Mouse (Mus musculus) forebrain, embryonic 16.5 days (tissue): ENCODE measurements around the gene Foxd2. TPM values are rescaled to one million over a fixed set of nuclear protein-coding genes. Genes with fewer than 3 reads are reported as not detected.

ENCODE experiments used
- ATAC-seq: fragments of 200-750 bp; cut with Nextera tagmentation; 2 replicates; pipeline ENCODE4 v1.8.0; 2017; ENCODE audit warnings: mild to moderate bottlenecking, moderate library complexity
- H3K27ac ChIP-seq: fragments of 300-500 bp; sonication (generic); 2 replicates; pipeline ENCODE4 v1.5.1; 2014; ENCODE audit warnings: low read length, control low read depth
- H3K27me3 ChIP-seq: fragments of 300-500 bp; sonication (generic); replicated peaks from 2 replicates; pipeline ENCODE4 v1.6.1; 2014; ENCODE audit warnings: low read length; ENCODE audit not compliant: control insufficient read depth, insufficient read depth
- H3K36me3 ChIP-seq: fragments of 300-500 bp; sonication (generic); 2 replicates; pipeline ENCODE4 v1.6.1; 2014; ENCODE audit not compliant: control insufficient read depth, insufficient read depth
- H3K4me1 ChIP-seq: fragments of 300-500 bp; sonication (generic); replicated peaks from 2 replicates; pipeline ENCODE4 v1.6.1; 2014; ENCODE audit warnings: low read length; ENCODE audit not compliant: control insufficient read depth, insufficient read depth
- H3K4me2 ChIP-seq: fragments of 300-500 bp; sonication (generic); 2 replicates; pipeline ENCODE4 v1.6.1; 2014; ENCODE audit warnings: mild to moderate bottlenecking, low read length, control low read depth
- H3K4me3 ChIP-seq: fragments of 300-500 bp; sonication (generic); replicated peaks from 2 replicates; pipeline ENCODE4 v1.5.1; 2014; ENCODE audit warnings: mild to moderate bottlenecking, low read length, control low read depth
- H3K9ac ChIP-seq: fragments of 300-500 bp; sonication (generic); replicated peaks from 2 replicates; pipeline ENCODE4 v1.6.1; 2014; ENCODE audit warnings: low read depth, low read length, control low read depth
- H3K9me3 ChIP-seq: fragments of 300-500 bp; sonication (generic); 2 replicates; pipeline ENCODE4 v1.6.1; 2016; ENCODE audit warnings: low read length; ENCODE audit not compliant: control insufficient read depth
- WGBS: fragments of 180-500 bp; shearing (Covaris S2); extraction: QIAGEN DNeasy Blood & Tissue Kit; methylation state at CpG from one replicate; pipeline ENCODE4 v1.1.7; 2014; 5-methylcytosine and 5-hydroxymethylcytosine counted together
- polyA plus RNA-seq: library from polyadenylated mRNA; unstranded; fragments of >200 nt; fragmentation: Nextera tagmentation; extraction: Ambion mirVana; gene quantifications from 2 replicates; pipeline ENCODE4 v1.2.1, GENCODE M21; 2015

The Foxd2 gene
- polyA plus RNA-seq, 1 experiment from 2014 or later = 0.15 TPM

DNA sequence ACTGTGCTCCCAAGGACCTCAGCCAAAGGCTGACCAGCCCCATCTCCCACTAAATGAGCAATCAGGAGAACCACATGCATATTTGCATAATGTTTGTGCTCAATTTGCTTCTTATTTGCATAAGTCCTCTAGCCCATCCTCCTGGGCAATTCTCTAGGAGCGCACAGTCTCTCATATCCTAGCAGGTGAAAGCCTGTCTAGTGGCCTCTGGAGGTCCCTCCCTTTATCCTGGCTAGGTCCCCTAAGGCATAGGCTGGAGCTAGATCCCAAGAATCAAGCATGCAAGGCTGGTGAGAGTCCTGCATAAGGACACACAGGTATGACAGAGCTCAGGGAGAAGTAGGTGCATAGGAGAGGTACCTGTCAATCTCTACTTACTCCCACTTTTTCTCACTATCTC is 26.4 kb downstream of the Foxd2 start:
- Histone ChIP-seq H3K36me3 (no peaks in the 10 kb centered on the region), H3K9ac (no peak overlapping the region), H3K27me3 (no peaks in the 10 kb centered on the region; the same call in 1 of the 2 replicates), H3K9me3 (no peaks in the 10 kb centered on the region), H3K27ac (no peak overlapping the region), H3K4me1 (no peaks in the 10 kb centered on the region), H3K4me3 (no peak overlapping the region), H3K4me2 (no peak overlapping the region)
- no peak for ATAC-seq
- 52% methylated on average over 1 of the region's 1 CpGs for WGBS

DNA sequence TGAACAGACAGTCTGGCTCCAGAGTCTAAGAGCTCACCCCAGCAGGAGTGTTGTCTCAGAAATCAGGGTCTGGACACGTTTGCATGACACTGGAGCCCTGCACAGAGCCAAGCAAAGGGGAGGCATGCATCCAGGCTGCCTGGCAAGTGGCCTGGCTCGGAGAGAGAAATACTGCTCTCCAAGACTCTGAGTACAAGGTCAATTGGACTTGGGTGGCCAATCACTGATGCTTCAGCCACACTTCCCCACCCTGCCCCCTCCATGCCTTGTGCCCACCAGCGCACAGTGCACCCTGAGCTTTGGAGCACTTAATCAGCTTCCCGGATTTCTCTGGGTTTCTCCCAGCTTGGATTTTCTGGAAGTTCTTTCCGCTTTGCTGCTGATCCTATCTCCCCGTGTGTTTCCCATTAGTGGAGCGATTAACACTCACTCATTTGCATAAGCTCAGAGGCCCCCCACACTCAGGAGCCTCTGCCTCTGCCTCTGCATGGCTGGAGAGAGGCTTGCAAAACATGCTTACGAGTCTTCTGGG is 32.2 kb downstream of the Foxd2 start:
- Histone ChIP-seq H3K9ac (no peak overlapping the region), H3K9me3 (no peaks in the 10 kb centered on the region), H3K4me2 (no peak overlapping the region), H3K4me3 (no peak overlapping the region), H3K4me1 (no peaks in the 10 kb centered on the region), H3K27me3 (no peaks in the 10 kb centered on the region), H3K27ac (no peak overlapping the region), H3K36me3 (no peaks in the 10 kb centered on the region)
- 12% methylated on average over 8 of the region's 8 CpGs for WGBS
- ATAC-seq = no peak

DNA sequence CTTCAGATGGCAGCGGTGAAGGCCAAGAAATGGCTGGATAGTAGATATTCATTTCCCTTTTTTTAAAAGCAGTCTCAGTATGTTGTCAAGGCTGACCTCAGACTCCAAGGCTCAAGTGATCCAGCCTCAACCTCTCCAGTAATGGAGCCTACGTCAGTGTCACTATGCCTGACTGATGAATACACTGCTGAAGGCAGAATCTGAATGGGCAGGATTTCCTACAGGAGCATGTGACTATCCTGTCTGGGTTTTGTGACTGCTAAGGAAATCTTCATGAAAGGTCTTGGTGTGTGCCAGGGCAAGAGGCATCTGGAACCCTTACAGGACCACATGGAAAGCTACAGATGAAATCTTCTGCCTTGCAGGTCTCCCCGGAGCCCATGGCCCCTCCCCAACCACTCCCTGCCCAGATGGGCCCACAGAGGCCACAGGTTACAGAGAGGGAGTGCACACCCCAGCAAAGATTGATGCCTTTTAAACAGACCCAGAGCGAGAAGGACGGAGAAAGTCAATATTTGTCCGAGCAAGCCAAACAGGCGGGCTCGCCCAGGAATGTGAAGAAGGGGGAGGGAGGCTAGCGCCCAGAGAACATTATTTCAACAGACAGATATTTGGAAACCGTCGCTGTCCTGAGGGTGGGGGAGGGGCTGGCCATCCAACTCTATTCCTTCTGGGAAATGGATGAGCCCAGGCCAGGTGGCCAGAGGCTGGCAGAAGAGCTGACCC is 38.7 kb downstream of the Foxd2 start:
- Histone ChIP-seq H3K4me3 (no peak overlapping the region), H3K4me2 (no peak overlapping the region), H3K27ac (no peak overlapping the region), H3K9me3 (no peaks in the 10 kb centered on the region), H3K9ac (no peak overlapping the region), H3K36me3 (no peaks in the 10 kb centered on the region), H3K4me1 (no peaks in the 10 kb centered on the region), H3K27me3 (no peaks in the 10 kb centered on the region)
- WGBS = 82% methylated on average over 11 of the region's 11 CpGs
- no peak for ATAC-seq

DNA sequence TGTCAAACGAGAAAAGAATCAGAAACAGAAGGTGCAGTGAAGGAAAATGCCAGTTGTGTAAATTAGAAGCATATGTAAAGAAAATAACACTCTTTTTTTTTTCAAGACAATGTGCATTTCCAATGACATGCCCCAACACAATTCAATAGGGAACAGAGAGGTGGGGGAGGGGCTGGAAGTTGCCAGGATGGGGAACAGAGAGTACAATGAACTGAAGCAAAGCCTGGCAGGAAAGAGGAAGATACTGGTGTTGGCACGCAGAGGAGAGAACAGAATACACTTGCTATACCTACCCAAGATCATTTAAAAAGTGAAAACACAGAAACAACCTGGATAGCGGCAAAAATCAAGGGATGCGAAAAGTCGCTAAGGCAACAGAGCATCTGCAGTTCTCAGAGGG is 45.5 kb downstream of the Foxd2 start:
- H3K9me3 ChIP-seq = no peaks in the 10 kb centered on the region
- no peak for ATAC-seq
- 82% methylated on average over 5 of the region's 5 CpGs for WGBS
- no peak overlapping the region for H3K4me2 ChIP-seq
- no peaks in the 10 kb centered on the region for H3K36me3 ChIP-seq
- no peak overlapping the region for H3K4me3 ChIP-seq
- no peaks in the 10 kb centered on the region for H3K4me1 ChIP-seq
- H3K27me3 ChIP-seq = no peaks in the 10 kb centered on the region
- H3K27ac ChIP-seq = no peak overlapping the region
- no peak overlapping the region for H3K9ac ChIP-seq

DNA sequence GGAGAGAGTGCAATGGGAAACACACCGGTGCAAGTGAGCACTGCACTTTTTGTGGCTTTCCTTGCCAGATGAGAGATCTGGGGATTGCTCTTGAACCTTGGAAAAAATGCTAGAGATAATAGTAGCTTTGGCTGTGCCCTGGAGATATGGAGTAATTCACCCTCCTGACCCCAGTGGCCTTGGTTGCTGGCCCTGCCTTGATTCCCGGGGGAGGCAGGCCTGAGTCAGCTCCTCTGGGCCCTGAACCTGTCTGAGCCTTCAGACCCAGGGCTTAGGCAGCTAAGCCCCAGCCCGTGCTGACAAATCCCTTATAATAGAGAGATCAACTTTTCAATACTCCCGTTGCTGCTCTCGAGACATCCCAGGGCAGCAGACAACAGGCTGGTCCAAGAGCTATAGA is 50.2 kb downstream of the Foxd2 start:
- H3K4me3 ChIP-seq = no peak overlapping the region
- H3K36me3 ChIP-seq = no peaks in the 10 kb centered on the region
- H3K27ac ChIP-seq = no peak overlapping the region
- no peaks in the 10 kb centered on the region for H3K4me1 ChIP-seq
- no peaks in the 10 kb centered on the region for H3K27me3 ChIP-seq
- 33% methylated on average over 5 of the region's 5 CpGs for WGBS
- no peak overlapping the region for H3K4me2 ChIP-seq
- no peak overlapping the region for H3K9ac ChIP-seq
- H3K9me3 ChIP-seq = no peaks in the 10 kb centered on the region
- ATAC-seq = no peak

Other genes starting within 250 kb of the Foxd2 start
- not detected in 2 replicates for gene Gm12830, start 87.2 kb downstream of the Foxd2 start, polyA plus RNA-seq
- not detected in 2 replicates for gene Foxe3, start 17.1 kb upstream of the Foxd2 start, polyA plus RNA-seq
- gene Cmpk1, start 78.4 kb upstream of the Foxd2 start, polyA plus RNA-seq = 160 and 185 TPM in 2 replicates
- gene Stil, start 91.3 kb upstream of the Foxd2 start, polyA plus RNA-seq = 4.9 and 6.4 TPM in 2 replicates
- 0.25 and 0.62 TPM in 2 replicates for gene Tal1, start 147.6 kb upstream of the Foxd2 start, polyA plus RNA-seq
- gene Pdzk1ip1, start 179.8 kb upstream of the Foxd2 start, polyA plus RNA-seq = 0.46 and 1.2 TPM in 2 replicates
- 3.0 and 5.9 TPM in 2 replicates for gene Cyp4x1, start 225.4 kb upstream of the Foxd2 start, polyA plus RNA-seq